Mouse (Mus musculus): ENCODE data around the gene Vmn1r139. TPM values are rescaled to one million over a fixed set of nuclear protein-coding genes. Genes with fewer than 3 reads are reported as not detected.

The Vmn1r139 gene
- not detected in 2 replicates for total RNA-seq (2023)

DNA sequence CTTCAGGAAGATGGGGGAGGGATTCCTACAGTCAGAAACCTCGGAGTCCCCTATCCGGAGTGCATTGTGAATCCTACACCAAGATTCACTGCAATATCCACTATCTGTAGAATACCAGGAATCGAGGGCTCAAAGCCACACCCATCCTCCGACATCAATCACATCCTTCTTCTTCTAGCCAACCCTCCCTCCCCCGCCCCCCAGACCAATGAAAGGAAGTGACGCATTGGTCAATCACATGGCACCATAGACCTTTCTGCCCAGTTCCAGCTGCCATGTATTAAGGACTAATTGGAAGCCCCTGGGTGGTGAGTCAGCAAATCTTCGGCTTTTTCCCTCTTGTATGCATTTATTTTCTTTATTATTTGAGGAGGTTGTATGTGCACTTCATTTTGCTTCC lies at the start of gene Vmn1r139:
Vmn1r139 (plus strand) TSS at position 301 of the 400 bp plus-strand sequence.

DNA sequence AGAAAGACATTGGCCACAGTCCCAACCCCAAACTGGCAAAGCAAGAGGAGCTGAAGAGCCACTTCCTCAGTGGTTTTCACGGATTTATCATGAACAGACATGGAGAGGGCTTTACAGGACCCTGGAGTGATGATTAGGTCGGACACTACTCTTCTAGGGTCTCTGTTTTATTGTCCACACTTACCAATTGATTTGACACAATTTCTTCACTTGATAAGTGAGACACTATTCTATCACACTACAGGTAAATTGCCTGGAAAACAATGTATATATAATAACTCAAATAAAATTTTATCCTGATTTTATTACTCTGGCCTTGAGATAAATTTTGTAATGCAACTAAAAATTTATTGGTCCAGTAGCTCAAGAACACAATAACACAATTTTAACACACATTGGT lies 40.1 kb upstream of the Vmn1r139 start, which contains the start of gene Vmn1r138:
Vmn1r138 (minus strand) TSS at position 101 of the 400 bp plus-strand sequence.

DNA sequence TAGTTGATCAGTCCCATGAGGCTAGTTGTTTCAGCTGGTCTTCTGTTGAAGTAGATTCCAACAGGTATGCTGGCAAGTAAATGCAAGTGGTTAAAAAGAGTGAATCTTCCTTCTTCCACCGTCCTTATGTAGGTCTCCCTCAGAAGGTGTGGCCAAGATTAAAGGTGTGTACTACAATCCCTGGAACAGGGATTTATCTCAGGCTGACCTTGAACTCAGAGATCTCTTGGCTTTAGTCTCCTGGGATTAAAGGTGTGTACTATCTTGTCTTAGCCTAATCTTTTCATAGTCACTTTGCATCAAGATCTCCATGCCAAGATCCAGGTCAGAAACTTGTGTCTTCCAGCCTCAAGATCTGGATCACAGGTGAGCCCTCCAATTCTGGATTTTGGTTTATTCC lies 12.7 kb upstream of the Vmn1r139 start, which contains the start of gene Gm6176:
Gm6176 (minus strand) TSS at position 101 of the 400 bp plus-strand sequence.

DNA sequence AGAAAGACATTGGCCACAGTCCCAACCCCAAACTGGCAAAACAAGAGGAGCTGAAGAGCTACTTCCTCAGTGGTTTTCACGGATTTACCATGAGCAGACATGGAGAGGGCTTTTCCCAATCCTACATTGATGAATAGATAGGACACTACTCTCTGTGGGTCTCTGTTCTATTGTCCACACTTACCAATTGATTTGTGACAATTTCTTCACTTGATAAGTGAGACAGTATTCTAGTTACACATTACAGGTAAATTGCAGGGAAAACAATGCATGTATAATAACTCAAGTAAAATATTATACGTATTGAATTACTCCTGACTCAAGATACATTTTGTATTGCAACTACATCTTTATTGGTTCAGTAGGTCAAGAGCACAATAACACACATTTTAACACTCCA lies 49.3 kb downstream of the Vmn1r139 start, which contains the start of gene Gm16451:
Gm16451 (minus strand) TSS at position 101 of the 400 bp plus-strand sequence.

DNA sequence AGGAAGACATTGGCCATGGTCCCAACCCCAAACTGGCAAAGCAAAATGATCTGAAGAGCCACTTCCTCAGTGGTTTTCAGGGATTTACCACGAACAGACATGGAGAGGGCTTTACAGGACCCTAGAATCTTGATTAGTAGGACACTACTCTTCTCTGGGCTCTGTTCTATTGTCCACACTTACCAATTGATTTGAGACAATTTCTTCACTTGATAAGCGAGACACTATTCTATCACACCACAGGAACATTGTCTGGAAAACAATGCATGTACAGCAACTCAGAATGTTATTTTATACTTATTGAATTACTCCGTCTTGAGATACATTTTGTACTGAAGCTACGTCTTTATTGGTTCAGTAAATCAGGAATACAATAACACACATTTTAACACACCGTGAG lies 65.8 kb downstream of the Vmn1r139 start, which contains the start of gene Gm10666:
Gm10666 (minus strand) TSS at position 101 of the 400 bp plus-strand sequence.

Other genes with a start within 250 kb of the Vmn1r139 start
- not detected in 2 replicates for gene Vmn1r135, start 236.7 kb upstream of the Vmn1r139 start, total RNA-seq (2023)
- not detected in 2 replicates for gene Gm5725, start 224.8 kb upstream of the Vmn1r139 start, total RNA-seq (2023)
- gene Gm5891, start 147.8 kb upstream of the Vmn1r139 start, total RNA-seq (2023) = not detected in 2 replicates
- not detected in 2 replicates for gene Vmn1r137, start 74.5 kb upstream of the Vmn1r139 start, total RNA-seq (2023)
- gene Vmn1r138, start 40.2 kb upstream of the Vmn1r139 start, total RNA-seq (2023) = not detected in 2 replicates
- gene Gm6176, start 12.8 kb upstream of the Vmn1r139 start, total RNA-seq (2023) = not detected in 2 replicates
- gene Gm16451, start 49.2 kb downstream of the Vmn1r139 start, total RNA-seq (2023) = not detected in 2 replicates
- not detected in 2 replicates for gene Gm10666, start 65.7 kb downstream of the Vmn1r139 start, total RNA-seq (2023)
- gene Vmn1r142, start 95.0 kb downstream of the Vmn1r139 start, total RNA-seq (2023) = not detected in 2 replicates
- not detected in 2 replicates for gene Vmn1r143, start 120.3 kb downstream of the Vmn1r139 start, total RNA-seq (2023)
- gene Gm8653, start 132.2 kb downstream of the Vmn1r139 start, total RNA-seq (2023) = not detected in 2 replicates
- not detected in 2 replicates for gene Gm8453, start 160.4 kb downstream of the Vmn1r139 start, total RNA-seq (2023)